Mouse (Mus musculus) stomach, postnatal 0 days (tissue): ENCODE data around the gene Cacna2d3.

Experiments used
- CTCF ChIP-seq: IDR thresholded peaks from 2 replicates; pipeline ENCODE4 v1.5.1; 2016; ENCODE audit warnings: antibody characterized with exemption, low read depth, mild to moderate bottlenecking, moderate library complexity
- EP300 ChIP-seq: optimal IDR thresholded peaks from 2 replicates; pipeline ENCODE3; 2016; ENCODE audit warnings: antibody characterized with exemption

DNA sequence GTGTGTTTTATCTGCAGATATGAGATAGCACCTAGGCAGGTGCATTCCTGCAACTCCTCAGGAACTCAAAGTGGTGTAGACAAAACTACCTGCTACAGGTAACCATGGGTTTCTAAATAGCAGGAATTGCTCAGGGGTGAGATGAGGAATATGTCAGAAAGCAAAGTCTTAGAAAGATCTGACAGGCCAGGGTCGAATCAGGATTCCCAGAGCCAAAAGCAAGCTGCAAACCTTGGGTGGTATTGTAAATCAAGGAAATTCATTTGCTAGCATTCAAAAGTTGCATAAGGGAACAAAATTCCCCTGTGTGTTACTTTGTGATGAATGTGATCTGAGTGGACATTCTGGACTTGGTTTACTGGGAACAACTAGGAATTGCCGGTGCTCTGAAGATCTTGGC is 291.9 kb downstream of the Cacna2d3 start:
- TF ChIP-seq CTCF (no peak), EP300 (no peak)
